Mouse (Mus musculus) small intestine, adult 2 months (tissue): ENCODE measurements around the gene Arntl.

Experiments
- CTCF ChIP-seq: fragments of 200-500 bp; IDR thresholded peaks from 2 replicates; pipeline ENCODE4 v1.5.1; 2012; ENCODE audit warnings: low read depth, mild to moderate bottlenecking, control low read depth, inconsistent platforms, low read length, moderate library complexity, mixed read lengths; ENCODE audit not compliant: insufficient replicate concordance, insufficient read length; ENCODE audit errors: extremely low read depth
- POLR2A ChIP-seq: fragments of 200-500 bp; IDR thresholded peaks from 2 replicates; pipeline ENCODE4 v1.6.1; 2012; ENCODE audit warnings: low read depth, mild to moderate bottlenecking, control low read depth, inconsistent platforms, low read length, moderate library complexity

GRCm38 (mm10) chr7:113240438-113240837 is 33.2 kb downstream of the Arntl start:
- TF ChIP-seq POLR2A (no peak), CTCF (no peak)
